Mouse (Mus musculus) erythroblast, embryonic 14.5 days (primary cell): ENCODE results near the gene Cmas. TPM values are rescaled to one million over a fixed set of nuclear protein-coding genes. Genes with fewer than 3 reads are reported as not detected.

Experiments used
- H3K27me3 ChIP-seq: 2 replicates; pipeline ENCODE4 v1.6.1; 2012; ENCODE audit warnings: inconsistent platforms; ENCODE audit not compliant: control insufficient read depth
- H3K36me3 ChIP-seq: 2 replicates; pipeline ENCODE4 v1.6.1; 2012; ENCODE audit warnings: mild to moderate bottlenecking, inconsistent platforms; ENCODE audit not compliant: control insufficient read depth
- H3K4me1 ChIP-seq: 2 replicates; pipeline ENCODE4 v1.6.1; 2012; ENCODE audit warnings: inconsistent platforms; ENCODE audit not compliant: control insufficient read depth
- H3K4me3 ChIP-seq: replicated peaks from 2 replicates; pipeline ENCODE3; 2012; ENCODE audit warnings: moderate library complexity, mild to moderate bottlenecking, inconsistent platforms
- H3K9me3 ChIP-seq: 2 replicates; pipeline ENCODE4 v1.6.1; 2012; ENCODE audit warnings: low read length, inconsistent platforms, mixed read lengths; ENCODE audit not compliant: control insufficient read depth
- GATA1 ChIP-seq: IDR thresholded peaks from 2 replicates; pipeline ENCODE4 v1.6.1; 2012; ENCODE audit warnings: low read length, inconsistent platforms, mixed read lengths
- TAL1 ChIP-seq: IDR thresholded peaks from 3 replicates; pipeline ENCODE4 v1.6.1; 2012; ENCODE audit warnings: low read length, inconsistent platforms, mixed read lengths
- polyA plus RNA-seq: library from polyadenylated mRNA; stranded (reverse); fragments of >175 nt; gene quantifications from 2 replicates; pipeline ENCODE4 v1.2.3, GENCODE M21; 2012

Gene Cmas
- polyA plus RNA-seq, 1 experiment = 34.6 TPM

- TF ChIP-seq TAL1 (no peak), GATA1 (no peak)
Observed at GRCm38 (mm10) chr6:142786106-142786505, 29.6 kb downstream of the Cmas start.

GRCm38 (mm10) chr6:142788042-142788987, 31.8 kb downstream of the Cmas start:
- no peaks in the 10 kb centered on the region for H3K27me3 ChIP-seq
- H3K9me3 ChIP-seq = no peaks in the 10 kb centered on the region
- TF ChIP-seq TAL1 = no peak
- no peaks in the 10 kb centered on the region for H3K4me1 ChIP-seq
- no peak overlapping the region for H3K4me3 ChIP-seq
- H3K36me3 ChIP-seq = no peaks in the 10 kb centered on the region

More at GRCm38 (mm10) chr6:142786106-142786505, 29.6 kb downstream of the Cmas start:
- Histone ChIP-seq H3K9me3 (no peaks in the 10 kb centered on the region), H3K36me3 (no peaks in the 10 kb centered on the region), H3K4me1 (no peaks in the 10 kb centered on the region), H3K27me3 (no peaks in the 10 kb centered on the region), H3K4me3 (no peak overlapping the region)

DNA sequence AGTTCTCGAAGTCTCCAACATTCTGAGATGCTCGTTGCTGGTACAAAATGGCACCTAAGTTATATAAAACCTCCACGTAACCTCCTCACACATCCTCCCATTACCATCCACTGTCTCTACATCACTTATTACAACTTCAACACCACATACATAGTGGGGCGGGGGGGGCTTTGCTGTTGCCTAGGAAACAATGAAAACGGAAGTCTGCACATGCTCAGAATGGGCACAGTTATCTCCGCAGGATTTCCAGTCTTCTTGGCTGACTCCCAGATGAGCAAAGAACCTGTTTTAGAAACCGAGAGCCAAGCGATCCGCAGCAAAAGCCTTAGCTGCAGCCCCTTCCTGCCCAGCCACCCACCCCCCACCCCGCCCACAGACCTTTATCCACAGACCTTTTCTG, 33.2 kb downstream of the Cmas start:
- H3K36me3 ChIP-seq = no peaks in the 10 kb centered on the region
- no peaks in the 10 kb centered on the region for H3K4me1 ChIP-seq
- TF ChIP-seq GATA1 (no peak), TAL1 (no peak)
- H3K9me3 ChIP-seq = no peaks in the 10 kb centered on the region
- no peak overlapping the region for H3K4me3 ChIP-seq
- no peaks in the 10 kb centered on the region for H3K27me3 ChIP-seq

DNA sequence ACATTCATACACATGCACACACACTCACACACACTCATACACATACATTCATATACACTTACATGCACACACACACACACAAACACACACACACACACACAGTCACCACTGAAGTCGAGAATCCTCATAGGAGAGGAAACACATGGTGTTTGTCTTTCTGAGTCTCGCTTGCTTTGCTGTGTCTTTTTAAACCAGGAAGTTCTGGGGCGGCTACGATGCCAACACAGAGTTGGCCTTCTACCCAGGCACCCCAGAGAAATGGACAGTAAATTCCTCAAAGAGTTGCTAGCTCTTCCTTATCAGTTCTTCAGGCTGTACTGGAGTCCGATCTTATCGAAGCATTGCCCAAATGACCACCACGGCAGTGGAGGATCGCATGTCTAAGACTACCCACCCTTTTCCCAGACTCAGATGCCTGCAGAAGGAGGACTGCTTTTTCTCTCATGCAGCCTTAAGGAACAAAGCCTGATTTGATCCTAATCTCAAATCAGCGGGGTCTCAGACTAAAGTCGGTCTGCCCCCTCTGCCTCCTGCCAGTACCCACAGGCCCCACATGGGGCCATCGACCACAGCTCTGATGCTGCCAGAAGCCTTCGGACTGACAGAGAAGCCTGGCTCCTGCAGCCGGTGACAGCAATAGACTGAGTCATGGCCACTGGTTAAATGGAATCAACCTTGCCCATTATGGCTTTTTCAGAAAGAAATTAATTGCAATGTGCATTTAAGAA, 35.9 kb downstream of the Cmas start:
- Histone ChIP-seq H3K4me3 (no peak overlapping the region), H3K27me3 (no peaks in the 10 kb centered on the region), H3K4me1 (no peaks in the 10 kb centered on the region), H3K36me3 (no peaks in the 10 kb centered on the region), H3K9me3 (no peaks in the 10 kb centered on the region)
- TF ChIP-seq GATA1 (no peak), TAL1 (no peak)

GRCm38 (mm10) chr6:142793468-142793867, 37.0 kb downstream of the Cmas start:
- no peaks in the 10 kb centered on the region for H3K4me1 ChIP-seq
- H3K27me3 ChIP-seq = no peaks in the 10 kb centered on the region
- H3K9me3 ChIP-seq = no peaks in the 10 kb centered on the region
- no peak for TF ChIP-seq GATA1
- TF ChIP-seq TAL1 = no peak
- H3K4me3 ChIP-seq = no peak overlapping the region
- H3K36me3 ChIP-seq = no peaks in the 10 kb centered on the region

DNA sequence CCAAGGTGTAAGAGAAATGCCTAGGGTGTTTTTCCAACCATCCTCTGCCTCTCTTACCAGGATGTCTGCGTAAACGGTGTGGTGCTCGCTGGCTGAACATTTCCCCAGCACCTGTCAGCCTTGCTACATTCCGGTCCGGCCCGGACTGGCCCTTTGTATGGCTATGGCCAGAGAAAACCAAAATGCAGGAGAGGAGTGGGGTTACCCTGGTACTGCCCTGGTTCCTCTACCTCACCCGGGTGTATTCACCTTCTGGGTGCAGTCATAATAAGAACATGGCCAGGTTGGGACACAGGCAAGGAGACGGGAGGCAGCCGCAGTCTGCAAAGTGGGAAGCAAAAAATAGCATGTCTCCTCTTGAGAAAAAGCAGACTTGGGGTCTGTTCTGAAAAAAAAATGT, 38.6 kb downstream of the Cmas start:
- Histone ChIP-seq H3K4me3 (no peak overlapping the region), H3K9me3 (no peaks in the 10 kb centered on the region), H3K27me3 (no peaks in the 10 kb centered on the region), H3K4me1 (peaks cover 5% of the 10 kb centered on the region), H3K36me3 (no peaks in the 10 kb centered on the region)
- TF ChIP-seq GATA1 (no peak), TAL1 (no peak)

- Histone ChIP-seq H3K36me3 (no peaks in the 10 kb centered on the region), H3K9me3 (no peaks in the 10 kb centered on the region), H3K4me3 (no peak overlapping the region), H3K27me3 (no peaks in the 10 kb centered on the region), H3K4me1 (peaks cover 6% of the 10 kb centered on the region)
- TF ChIP-seq TAL1 (no peak), GATA1 (no peak)
Observed at GRCm38 (mm10) chr6:142795655-142796441, 39.4 kb downstream of the Cmas start.

- no peaks in the 10 kb centered on the region for H3K36me3 ChIP-seq
- H3K27me3 ChIP-seq = no peaks in the 10 kb centered on the region; the same call in 1 of the 2 replicates
- no peaks in the 10 kb centered on the region for H3K9me3 ChIP-seq
- peaks cover 6% of the 10 kb centered on the region for H3K4me1 ChIP-seq
- TF ChIP-seq TAL1 (no peak), GATA1 (no peak)
- no peak overlapping the region for H3K4me3 ChIP-seq
Observed at GRCm38 (mm10) chr6:142797996-142798395, 41.5 kb downstream of the Cmas start.

DNA sequence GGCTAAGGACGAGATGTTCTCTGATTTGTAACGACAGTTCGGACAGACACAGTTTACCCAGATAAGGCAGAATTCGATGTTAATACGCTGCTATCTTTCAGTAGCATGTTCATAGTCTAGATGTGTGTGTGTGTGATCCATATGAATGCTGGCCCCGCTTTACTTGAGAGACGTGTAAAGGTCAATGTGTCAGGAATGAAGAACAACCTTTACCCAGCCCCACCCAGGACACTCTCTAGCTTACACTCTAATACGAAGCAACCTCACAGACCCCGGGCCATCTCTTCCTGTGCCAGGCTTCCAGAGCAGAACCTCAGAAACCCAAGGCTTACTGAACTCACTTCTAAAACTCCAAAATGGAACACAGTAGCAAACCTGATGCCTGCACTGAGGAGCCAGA, 42.4 kb downstream of the Cmas start:
- H3K4me3 ChIP-seq = no peak overlapping the region
- H3K9me3 ChIP-seq = no peaks in the 10 kb centered on the region
- no peaks in the 10 kb centered on the region for H3K36me3 ChIP-seq
- H3K4me1 ChIP-seq = peaks cover 6% of the 10 kb centered on the region
- no peak for TF ChIP-seq TAL1
- no peak for TF ChIP-seq GATA1
- H3K27me3 ChIP-seq = no peaks in the 10 kb centered on the region; the same call in 1 of the 2 replicates
